Mouse (Mus musculus) thymus, adult 2 months (tissue): ENCODE measurements around the gene D5Ertd579e. TPM values are rescaled to one million over a fixed set of nuclear protein-coding genes. Genes with fewer than 3 reads are reported as not detected.
A peak's percentile ranks its signal among the peaks of the same experiment; 100 is the strongest.

Source experiments
- DNase-seq: peaks from one replicate; pipeline ENCODE4 v3.0.0; 2021
- H3K27ac ChIP-seq: fragments of 200-500 bp; 2 replicates; pipeline ENCODE4 v1.5.1; 2012; ENCODE audit warnings: low read length, control low read depth; ENCODE audit not compliant: control insufficient read depth, insufficient read depth
- H3K27me3 ChIP-seq: fragments of 200-500 bp; 2 replicates; pipeline ENCODE4 v1.6.1; 2012; ENCODE audit warnings: mild to moderate bottlenecking, low read length, moderate library complexity, mixed read lengths; ENCODE audit not compliant: control insufficient read depth, insufficient read depth
- H3K36me3 ChIP-seq: fragments of 200-500 bp; 2 replicates; pipeline ENCODE4 v1.6.1; 2012; ENCODE audit warnings: mild to moderate bottlenecking, low read length, moderate library complexity; ENCODE audit not compliant: control insufficient read depth, insufficient read depth
- H3K4me1 ChIP-seq: fragments of 200-500 bp; replicated peaks from 2 replicates; pipeline ENCODE4 v1.6.1; 2012; ENCODE audit warnings: low read length; ENCODE audit not compliant: control insufficient read depth, insufficient read depth
- H3K4me3 ChIP-seq: fragments of 200-500 bp; 2 replicates; pipeline ENCODE4 v1.5.1; 2012; ENCODE audit warnings: mild to moderate bottlenecking, low read length, control low read depth, moderate library complexity; ENCODE audit not compliant: control insufficient read depth, insufficient read depth
- CTCF ChIP-seq: fragments of 200-500 bp; IDR thresholded peaks from 2 replicates; pipeline ENCODE4 v1.5.1; 2012; ENCODE audit warnings: mild to moderate bottlenecking, control low read depth, low read length, moderate library complexity, borderline replicate concordance; ENCODE audit not compliant: control insufficient read depth, poor library complexity, insufficient read depth; ENCODE audit errors: extremely low read depth
- POLR2A ChIP-seq: fragments of 200-500 bp; IDR thresholded peaks from 2 replicates; pipeline ENCODE4 v1.6.1; 2012; ENCODE audit warnings: mild to moderate bottlenecking, low read length, control low read depth, moderate library complexity; ENCODE audit not compliant: control insufficient read depth, poor library complexity, insufficient read depth; ENCODE audit errors: extremely low read depth
- WGBS: fragments of 180-500 bp; shearing (Covaris S2); methylation state at CpG from one replicate; pipeline ENCODE4 v1.1.7; 2018; 5-methylcytosine and 5-hydroxymethylcytosine counted together
- polyA plus RNA-seq: library from polyadenylated mRNA; depleted of rRNA; stranded (reverse); fragments of >200 nt; gene quantifications from 2 replicates; pipeline ENCODE4 v1.2.3, GENCODE M21; 2012

The D5Ertd579e gene
- polyA plus RNA-seq, 1 experiment: 26.8 TPM

DNA sequence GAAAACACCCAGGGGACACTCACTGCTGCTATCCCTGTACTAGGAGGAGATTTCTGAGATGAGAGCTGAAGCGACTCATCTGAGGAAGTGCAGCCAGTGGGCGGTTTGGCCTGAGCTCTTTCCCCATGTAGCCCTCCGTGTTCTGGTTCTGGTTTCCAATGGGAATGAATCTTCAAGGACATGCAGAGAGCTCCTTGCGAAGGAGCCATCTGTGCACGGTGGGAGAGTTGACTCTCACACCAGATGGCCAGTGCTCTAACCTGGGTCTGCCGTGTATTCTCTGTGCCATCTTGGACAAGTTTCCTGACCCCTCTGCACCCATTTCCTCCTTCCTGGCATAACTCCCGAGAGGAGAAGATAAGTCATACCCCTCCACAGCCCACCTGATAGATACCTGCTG, 32.0 kb upstream of the D5Ertd579e start:
- Histone ChIP-seq H3K27me3 (no peaks in the 10 kb centered on the region; the same call in 1 of the 2 replicates), H3K4me1 (peaks cover 9% of the 10 kb centered on the region), H3K4me3 (no peak overlapping the region), H3K27ac (no peak overlapping the region), H3K36me3 (no peaks in the 10 kb centered on the region)
- TF ChIP-seq POLR2A (no peak), CTCF (no peak)
- 88% methylated on average over 7 of the region's 7 CpGs for WGBS
- no peak for DNase-seq

DNA sequence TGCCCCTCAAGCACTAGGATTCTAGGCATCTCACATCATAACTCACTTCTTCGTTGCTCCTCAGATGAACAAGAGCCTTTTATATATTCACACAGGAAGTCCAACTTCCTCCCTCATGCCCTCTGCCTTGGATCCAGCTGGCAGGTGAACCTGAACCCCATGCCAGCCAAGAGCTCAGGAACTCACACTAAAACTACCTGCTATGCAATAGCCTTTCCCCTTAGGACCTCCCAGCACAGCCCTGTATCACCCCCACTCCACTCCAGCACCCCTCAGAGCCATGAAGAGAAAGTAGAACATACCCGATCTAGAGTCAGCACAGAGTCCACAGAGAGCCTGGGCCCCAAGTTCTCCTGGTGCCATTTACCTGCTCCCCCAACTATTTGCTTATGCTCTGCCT, 31.3 kb upstream of the D5Ertd579e start:
- Histone ChIP-seq H3K36me3 (no peaks in the 10 kb centered on the region), H3K4me3 (no peak overlapping the region), H3K27ac (no peak overlapping the region), H3K27me3 (no peaks in the 10 kb centered on the region; the same call in 1 of the 2 replicates), H3K4me1 (peaks cover 14% of the 10 kb centered on the region)
- 43% methylated on average over 2 of the region's 2 CpGs for WGBS
- TF ChIP-seq POLR2A (no peak), CTCF (no peak)
- DNase-seq: no peak

DNA sequence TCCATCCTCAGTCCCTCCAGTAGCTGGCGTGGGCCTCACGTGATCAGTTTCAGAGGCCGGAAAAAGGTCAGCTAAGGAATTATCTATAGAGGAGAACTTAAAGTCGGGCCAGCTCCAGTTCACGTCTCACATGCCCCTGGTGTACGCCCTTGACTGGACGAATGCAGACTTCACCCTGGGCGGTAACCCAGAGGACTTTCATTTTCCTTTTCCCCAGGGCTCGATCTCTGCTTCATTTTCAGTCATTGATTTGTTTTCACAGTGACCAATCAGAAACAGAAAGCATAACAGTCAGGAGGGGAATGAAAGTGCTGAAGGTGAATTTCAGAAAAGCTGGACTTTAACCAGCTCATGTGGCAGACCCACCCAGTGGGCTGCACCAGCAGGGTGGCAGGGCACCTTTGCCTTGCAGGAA, 30.6 kb upstream of the D5Ertd579e start:
- H3K4me3 ChIP-seq: no peak overlapping the region
- TF ChIP-seq CTCF: no peak
- no peak for TF ChIP-seq POLR2A
- H3K27me3 ChIP-seq: no peaks in the 10 kb centered on the region; the same call in 1 of the 2 replicates
- no peaks in the 10 kb centered on the region for H3K36me3 ChIP-seq
- no peak overlapping the region; the same call in 1 of the 2 replicates for H3K27ac ChIP-seq
- no peak for DNase-seq
- WGBS: 39% methylated on average over 9 of the region's 9 CpGs
- H3K4me1 ChIP-seq: peaks cover 16% of the 10 kb centered on the region

DNA sequence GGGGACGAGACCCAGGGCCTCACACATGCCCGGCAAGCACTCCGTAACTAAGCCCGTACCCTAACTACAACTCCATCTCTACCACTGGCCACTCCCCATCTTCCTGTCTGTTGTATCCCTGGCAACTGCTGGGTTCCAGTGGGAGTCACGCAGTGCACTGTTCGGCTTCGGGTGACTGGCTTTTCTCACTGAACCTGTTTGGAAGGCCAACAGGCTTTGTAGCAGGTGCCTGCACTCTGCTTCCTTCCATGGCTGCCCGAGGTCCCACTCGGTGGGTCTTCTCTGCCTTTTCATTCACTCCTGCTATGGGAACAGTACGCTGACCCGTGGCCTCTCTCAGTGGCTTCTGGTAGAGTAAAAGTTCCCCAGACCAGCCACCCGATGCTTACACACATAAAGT, 30.0 kb upstream of the D5Ertd579e start:
- no peak for DNase-seq
- H3K36me3 ChIP-seq: no peaks in the 10 kb centered on the region
- H3K27me3 ChIP-seq: no peaks in the 10 kb centered on the region; the same call in 1 of the 2 replicates
- TF ChIP-seq CTCF (no peak), POLR2A (no peak)
- H3K27ac ChIP-seq: no peak overlapping the region
- 94% methylated on average over 12 of the region's 12 CpGs for WGBS
- no peak overlapping the region for H3K4me3 ChIP-seq
- peaks cover 16% of the 10 kb centered on the region for H3K4me1 ChIP-seq

DNA sequence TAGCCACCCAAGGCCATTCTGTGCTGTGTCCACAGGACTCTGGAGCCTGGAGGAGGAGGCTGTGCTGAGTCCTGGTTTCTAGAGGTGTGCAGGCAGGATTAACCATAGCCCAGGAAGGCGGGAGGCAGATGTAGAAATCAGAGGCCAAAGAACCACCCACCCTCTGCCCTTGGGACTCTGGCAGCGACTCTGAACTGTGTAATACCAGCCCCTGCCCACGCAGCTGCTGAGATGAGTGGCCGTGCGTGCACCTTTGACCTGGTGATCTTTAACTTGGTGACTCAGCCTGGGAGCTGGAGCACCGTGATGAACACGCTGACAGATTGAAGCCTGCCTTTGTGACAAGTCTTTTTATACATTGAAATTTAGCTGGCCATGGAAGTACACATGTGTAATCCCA, 28.4 kb upstream of the D5Ertd579e start:
- Histone ChIP-seq H3K4me1 (peaks cover 16% of the 10 kb centered on the region), H3K27me3 (no peaks in the 10 kb centered on the region; the same call in 1 of the 2 replicates), H3K27ac (no peak overlapping the region), H3K4me3 (no peak overlapping the region), H3K36me3 (no peaks in the 10 kb centered on the region)
- 93% methylated on average over 7 of the region's 7 CpGs for WGBS
- DNase-seq: no peak
- no peak for TF ChIP-seq CTCF
- TF ChIP-seq POLR2A: no peak

DNA sequence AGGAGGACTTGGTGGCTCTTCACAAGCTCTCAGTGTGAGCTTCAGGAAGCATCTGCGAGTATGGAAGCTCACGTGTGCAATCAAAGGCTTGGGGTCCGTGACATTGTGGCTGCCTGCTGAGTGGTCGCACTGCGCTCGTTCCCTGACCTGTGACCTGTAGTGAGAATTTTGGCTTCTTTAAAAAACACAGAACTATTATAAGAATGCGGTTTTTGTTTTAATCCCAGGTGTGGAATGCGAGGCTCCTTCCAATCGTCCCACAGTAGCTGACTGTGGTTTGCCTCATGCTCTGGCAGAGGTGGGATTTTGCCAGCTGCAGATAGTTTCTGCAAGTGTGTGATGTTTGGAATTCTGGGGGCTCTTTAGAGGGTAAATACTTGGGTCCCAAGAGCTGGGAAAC, 27.5 kb upstream of the D5Ertd579e start:
- peaks cover 16% of the 10 kb centered on the region for H3K4me1 ChIP-seq
- H3K36me3 ChIP-seq: no peaks in the 10 kb centered on the region
- TF ChIP-seq CTCF: no peak
- TF ChIP-seq POLR2A: no peak
- no peak for DNase-seq
- 84% methylated on average over 9 of the region's 9 CpGs for WGBS
- H3K27me3 ChIP-seq: no peaks in the 10 kb centered on the region; the same call in 1 of the 2 replicates
- H3K27ac ChIP-seq: no peak overlapping the region
- H3K4me3 ChIP-seq: no peak overlapping the region

DNA sequence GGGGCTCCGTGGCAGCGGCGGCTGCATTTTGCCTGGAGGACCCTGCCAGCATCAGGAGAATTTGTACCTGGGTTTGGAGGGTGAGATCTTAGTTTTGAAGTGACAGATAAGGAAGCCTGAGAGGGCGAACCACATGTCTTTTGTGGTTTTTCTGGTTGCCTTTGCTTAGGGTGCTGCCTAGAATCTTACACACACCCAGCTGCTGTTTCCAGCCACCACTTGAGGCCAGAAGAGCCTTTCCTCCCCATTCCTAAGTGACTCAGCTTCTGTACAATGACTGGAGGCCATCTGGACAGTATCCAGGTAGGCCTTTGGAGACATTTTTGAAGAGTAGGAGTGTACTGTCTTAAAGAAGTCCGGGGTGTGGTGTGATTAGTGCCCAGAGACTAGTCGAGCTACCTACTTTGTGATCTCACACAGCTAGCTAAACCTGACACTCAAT, 26.6 kb upstream of the D5Ertd579e start:
- H3K4me3 ChIP-seq: no peak overlapping the region
- WGBS: 9% methylated on average over 6 of the region's 6 CpGs
- H3K27ac ChIP-seq: peak overlapping the region; percentile 23; the same call in 1 of the 2 replicates
- TF ChIP-seq POLR2A (no peak), CTCF (no peak)
- no peaks in the 10 kb centered on the region; the same call in 1 of the 2 replicates for H3K27me3 ChIP-seq
- peaks cover 16% of the 10 kb centered on the region for H3K4me1 ChIP-seq
- no peaks in the 10 kb centered on the region for H3K36me3 ChIP-seq
- peak; percentile 33 for DNase-seq
